Mouse (Mus musculus): ENCODE measurements at regions not wholly inside any gene's neighbourhood (a gene's known extent, or its start where the extent isn't known, plus 50 kb on each side); places are given as distances from the start of the nearest gene placed in this dataset.

DNA sequence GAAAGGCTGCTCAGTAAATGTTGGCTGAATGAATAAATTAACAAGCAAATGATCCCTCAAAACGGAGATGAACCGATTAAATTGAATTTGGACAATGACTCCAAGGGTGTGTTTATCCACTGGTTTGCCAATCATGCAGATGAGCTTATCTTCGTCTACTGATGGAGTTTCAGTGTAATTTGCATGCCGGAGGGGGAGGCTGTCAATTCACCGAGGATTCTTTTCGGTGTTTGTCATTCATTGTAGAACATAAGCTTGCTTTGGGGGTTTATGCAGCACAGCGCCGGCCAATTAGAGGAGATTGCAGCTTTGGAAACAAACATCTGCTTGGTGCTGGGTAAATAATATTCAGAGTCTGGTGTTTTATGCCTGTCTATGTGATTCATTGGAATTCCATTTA, 132.7 kb downstream of the Otoa start:
- DNase-seq (ENCODE audit: extremely low spot score), result no peak

DNA sequence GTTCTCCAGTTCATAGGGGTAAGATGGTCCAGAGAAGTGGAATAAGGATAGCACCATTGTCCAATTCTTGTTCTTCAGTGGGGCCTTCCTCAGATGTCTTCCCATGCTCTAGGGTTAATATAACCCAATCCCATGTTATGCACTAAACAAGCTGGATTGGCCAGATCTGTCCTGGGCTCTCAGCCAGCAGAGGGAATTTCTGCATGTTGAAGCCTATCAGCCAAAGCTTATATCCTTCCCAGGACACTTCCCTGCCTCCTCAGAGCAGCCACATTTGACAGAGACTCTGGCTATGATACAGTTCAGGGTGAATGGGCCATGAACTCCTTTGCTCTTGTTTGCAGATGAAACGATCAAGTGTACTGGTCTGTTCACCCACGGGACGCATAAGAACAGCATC, 133.6 kb downstream of the Otoa start:
- no peak for DNase-seq (ENCODE audit: extremely low spot score)

DNA sequence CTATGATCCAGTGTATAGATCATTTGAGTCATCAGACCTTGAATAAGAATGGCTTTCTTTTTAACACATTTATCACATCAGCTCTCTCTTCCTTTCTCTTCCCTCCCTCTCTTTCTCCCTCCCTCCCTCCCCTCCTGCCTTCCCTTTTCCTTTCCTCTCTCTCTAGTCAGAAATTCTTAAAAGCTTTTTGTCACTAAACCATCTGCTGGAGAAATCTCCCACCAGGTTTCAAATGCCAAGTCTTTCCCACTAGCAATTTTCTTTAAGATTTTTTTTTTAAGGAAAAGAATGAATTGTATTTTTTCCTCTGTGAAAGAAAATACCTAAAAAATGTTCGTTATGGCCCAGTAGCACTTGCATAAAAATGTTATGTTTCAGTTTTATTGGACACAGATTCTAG, 134.3 kb downstream of the Otoa start:
- DNase-seq (ENCODE audit: extremely low spot score), result no peak

DNA sequence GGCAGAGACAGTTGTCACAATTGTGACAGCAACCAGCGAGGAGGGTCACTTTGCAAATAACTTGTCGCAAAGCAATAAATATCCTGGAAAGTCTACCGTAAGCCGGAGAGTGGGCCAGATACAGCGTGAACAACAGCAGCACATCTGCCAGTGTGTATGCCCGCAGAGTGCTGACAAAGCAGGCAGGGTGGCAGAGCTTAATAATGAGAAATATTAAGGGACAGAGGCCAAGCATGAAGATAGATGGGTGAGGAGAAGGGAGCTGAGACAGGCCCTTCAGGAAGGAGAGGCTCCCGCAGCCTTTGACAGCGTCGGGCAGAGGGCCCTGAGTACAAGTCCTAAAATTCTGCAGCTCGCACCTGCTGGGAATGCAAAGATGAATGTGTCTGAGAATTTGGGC, 136.6 kb downstream of the Otoa start:
- DNase-seq (ENCODE audit: extremely low spot score), result no peak

DNA sequence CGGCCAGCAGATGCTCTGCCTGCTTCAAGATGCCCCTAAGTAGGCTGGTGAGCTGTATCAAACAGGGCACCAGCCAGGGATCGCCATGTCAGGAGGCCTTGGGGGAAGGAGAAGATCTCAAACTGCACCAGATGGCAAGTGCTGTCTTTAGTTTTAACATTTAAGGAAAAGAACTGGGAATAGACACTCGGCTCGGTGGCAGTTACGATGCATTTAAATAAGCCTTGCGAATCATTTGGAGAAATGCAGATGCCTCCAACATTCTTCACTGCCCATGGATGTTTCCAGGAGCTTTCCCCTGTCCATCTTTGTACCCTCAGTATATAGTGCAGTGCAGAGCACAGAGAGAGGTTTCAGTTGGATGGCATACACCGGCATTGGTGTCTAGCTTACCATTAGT, 139.7 kb downstream of the Otoa start:
- no peak for DNase-seq (ENCODE audit: extremely low spot score)

DNA sequence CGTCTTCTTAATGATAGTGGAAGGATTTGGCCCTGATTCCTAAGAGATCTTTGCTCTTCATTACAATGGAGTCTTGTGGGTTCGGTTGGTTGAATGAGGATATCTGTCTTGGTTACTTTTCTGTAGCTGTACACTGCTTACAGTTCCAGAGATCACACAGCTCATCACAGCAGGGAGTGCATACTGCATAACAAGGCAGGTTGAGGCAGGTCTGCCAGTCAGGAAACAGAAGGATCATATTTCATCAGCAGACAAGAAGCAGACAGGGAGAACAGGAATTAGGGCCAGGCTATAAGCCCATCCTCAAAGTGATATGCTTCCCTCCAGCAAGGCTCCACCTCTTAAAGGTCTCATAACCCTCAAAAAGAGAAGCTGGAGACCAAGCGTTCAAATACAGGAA, 150.4 kb downstream of the Otoa start:
- DNase-seq (ENCODE audit: extremely low spot score), result no peak

DNA sequence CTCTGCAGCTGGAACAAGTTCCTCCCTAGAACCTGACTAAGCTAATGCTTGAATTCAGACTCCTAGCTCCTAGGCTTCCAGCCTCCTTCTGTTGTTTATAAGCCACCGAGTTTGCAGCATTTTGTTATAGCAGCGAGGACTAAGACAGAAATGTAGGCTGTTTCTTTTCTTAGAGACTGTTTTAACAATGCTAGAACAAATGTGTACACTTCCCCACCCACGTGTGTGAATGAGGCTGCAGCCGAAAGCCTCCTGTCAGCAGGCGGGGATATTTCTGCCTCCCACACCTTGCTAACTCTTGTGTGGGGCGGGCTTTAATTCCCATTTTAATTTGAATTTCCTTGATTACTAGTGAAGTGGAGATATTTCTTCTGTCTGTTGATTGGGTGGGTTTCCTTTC, 153.4 kb downstream of the Otoa start:
- no peak for DNase-seq (ENCODE audit: extremely low spot score)

DNA sequence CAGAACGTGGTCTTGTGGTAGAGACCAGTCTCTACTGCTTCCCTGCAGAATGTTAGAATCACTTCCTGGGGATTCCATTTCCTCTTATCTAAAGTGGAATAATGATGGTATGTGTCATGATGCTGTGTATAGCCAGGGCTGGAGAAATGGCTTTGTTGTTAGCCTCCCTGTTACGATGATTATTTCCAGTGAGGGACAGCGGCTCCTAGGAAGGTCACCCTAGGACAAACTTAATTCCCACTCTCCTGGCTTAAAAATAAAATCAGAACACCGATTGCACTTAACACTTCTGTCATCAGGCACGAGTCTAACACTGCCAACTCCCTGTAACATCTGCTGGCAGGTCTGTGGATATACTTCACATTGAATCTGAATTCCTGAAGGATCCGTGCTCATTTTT, 151.9 kb upstream of the Hs3st2 start:
- no peak for DNase-seq (ENCODE audit: extremely low spot score)

DNA sequence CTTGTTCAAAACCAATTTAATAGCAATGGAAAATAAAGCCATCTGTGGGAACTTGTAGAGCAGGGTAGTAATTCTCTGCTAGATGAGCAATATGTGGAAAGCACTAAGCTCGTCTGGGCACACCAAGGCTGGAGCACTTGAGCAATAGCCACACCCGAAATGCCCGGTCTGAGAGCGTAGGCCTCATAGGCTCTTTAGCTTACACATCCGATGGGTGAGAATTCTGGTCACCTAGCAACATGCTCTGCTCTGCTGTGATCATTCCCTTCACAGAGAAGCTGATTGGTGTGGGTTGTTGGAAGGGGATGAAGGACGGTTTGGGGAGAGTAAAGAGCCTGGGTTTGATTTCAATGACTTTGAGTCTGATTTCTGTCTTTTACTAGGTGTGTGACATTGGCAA, 143.8 kb upstream of the Hs3st2 start:
- no peak for DNase-seq (ENCODE audit: extremely low spot score)

DNA sequence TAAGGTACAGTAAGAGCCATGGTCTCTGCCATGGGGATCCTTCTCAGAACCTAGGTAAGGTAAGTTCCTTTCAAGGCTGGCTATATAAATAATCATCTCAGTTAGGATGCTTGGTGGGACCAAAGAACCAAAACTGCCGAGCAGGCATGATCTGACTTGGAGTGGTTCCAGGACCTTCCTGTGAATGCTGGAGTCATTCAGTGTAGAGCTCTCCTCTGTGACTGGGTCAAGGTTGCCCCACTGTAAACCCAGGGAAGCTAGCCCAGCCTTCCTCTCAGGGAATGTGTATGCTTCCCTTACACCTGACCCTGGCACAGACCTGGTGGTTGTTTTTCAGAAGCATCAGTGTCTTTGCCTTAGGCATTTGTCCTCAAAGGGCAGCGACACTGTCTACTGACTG, 134.2 kb upstream of the Hs3st2 start:
- no peak for DNase-seq (ENCODE audit: extremely low spot score)

DNA sequence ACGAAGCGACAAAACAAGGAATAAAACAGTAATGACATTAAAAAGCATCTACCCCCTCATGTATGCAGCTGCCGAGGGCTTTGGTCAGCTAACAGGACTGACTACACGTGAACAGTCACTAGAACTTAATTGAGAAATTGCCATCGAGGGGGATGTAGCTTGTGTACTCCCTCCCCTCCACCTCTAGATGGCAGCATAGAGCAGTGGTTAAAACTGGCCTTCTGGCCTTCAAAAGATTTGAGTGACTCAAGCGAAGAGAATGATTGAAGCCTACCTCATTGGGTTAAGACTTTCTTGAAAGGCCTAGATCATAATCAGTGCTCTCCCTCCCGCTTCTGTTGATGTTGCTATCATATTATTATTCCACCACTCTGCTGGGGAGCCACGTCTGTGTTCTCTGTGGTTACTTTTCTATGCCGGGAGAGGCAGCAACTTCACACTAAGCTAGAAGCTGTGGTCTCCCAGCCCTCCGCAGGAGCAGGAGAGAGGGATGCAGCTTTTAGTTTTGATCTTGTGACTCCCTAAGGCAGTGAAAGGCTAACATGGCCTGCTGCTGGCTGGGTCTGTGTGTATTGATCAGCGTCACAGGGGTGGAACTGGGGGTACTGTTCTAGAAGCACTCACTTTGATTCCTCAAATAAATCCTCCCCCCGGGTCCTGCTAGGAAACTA, 132.7 kb upstream of the Hs3st2 start:
- peak; percentile 56 for DNase-seq (ENCODE audit: extremely low spot score)

DNA sequence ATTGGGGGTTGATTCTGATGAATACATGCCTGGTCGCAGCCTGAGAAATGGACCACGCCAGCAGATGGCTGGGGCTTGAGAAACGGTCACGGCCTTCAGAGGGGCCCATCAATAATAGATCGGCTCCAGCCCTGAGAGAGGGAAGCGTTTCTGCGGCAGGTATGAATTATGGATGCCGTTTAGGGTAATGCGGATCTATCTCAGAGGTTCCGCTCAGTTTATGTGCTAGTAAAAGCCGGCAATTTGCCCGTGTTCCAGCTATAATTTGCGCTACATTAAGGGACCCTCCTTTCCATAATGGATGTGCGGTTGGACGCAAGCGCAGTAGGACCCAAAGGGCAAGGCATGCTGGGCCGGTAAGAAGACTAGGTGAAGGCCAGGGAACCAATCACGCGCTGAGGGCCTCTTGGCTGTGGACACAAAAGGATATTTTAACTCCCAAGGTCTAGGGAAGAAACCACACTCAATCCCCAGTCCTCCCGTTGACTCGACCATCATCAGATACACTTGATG, 132.1 kb upstream of the Hs3st2 start:
- DNase-seq (ENCODE audit: extremely low spot score), result no peak

DNA sequence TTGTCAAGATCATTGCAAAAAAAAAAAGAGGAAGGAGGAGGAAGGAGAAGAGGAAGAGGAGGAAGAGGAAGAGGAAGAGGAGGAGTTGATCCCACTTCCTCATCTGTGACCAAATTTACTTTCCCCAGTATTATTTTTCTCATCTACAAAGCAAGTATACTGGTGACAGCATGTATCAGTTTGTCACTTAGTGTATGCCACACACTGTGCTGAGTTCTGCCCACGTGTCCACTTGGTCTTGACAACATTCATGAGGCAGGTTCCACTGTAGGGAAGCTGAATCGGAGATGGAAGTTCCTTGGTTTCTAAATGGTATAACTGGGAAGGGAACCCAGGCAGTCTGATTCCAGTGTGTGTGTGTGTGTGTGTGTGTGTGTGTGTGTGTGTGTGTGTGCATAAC, 122.3 kb upstream of the Hs3st2 start:
- DNase-seq (ENCODE audit: extremely low spot score), result no peak

DNA sequence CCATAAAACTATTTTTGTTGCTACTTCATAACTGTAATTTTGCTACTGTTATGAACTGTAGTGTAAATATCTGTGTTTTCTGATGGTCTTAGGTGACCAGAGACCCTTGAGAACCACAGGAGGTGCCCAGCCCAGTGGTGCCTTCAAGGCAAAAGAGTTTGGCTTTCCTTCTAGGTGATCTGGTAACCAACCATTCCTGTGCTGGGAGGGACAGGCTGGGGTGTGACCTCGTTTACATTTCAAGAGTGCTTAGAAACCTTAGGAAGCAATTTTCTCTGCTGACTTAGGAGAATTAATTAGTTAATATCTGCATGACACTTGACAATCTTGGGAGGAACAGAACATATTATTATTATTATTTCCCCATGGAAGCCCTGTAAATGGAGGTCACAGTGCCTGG, 111.1 kb upstream of the Hs3st2 start:
- DNase-seq (ENCODE audit: extremely low spot score), result no peak

DNA sequence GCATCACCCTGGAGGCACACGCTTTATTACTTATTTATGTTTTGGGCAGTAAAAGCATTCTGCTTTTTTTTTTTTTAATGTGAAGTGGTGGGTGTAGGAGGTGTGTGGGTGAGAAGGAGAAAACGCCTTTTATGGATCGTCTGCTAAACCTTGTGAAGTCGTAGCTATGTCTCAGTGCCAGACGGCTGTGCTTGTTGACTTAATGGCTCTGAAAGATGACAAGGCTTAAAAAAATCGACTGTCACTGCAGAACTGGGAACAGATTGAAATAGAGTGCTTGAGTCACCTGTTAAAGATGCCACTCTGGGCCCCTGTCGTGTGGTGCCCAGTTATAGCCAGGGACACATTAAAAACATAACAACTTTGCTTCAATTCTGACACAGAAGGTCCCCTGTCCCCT, 109.5 kb upstream of the Hs3st2 start:
- DNase-seq (ENCODE audit: extremely low spot score), result no peak

DNA sequence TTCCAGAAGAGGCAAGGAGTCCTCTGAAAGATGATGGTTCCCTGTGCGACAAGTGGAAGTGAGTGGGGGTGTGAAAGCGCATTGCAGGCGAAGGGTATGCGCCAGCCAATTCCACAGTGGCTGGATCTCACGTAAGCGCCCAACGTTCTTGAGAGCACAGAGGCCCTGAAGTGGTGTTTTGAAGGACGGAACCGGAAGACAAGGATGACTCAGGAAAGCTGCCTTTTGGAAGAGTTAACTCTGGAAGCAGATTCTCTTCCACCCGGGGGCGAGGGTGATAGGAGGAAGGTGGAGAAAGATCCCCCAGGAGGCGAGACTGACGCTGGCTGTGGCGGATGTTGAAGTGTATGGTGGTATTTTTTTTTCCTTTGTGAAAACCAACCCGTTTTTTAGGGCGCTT, 101.9 kb upstream of the Hs3st2 start:
- DNase-seq (ENCODE audit: extremely low spot score), result no peak

DNA sequence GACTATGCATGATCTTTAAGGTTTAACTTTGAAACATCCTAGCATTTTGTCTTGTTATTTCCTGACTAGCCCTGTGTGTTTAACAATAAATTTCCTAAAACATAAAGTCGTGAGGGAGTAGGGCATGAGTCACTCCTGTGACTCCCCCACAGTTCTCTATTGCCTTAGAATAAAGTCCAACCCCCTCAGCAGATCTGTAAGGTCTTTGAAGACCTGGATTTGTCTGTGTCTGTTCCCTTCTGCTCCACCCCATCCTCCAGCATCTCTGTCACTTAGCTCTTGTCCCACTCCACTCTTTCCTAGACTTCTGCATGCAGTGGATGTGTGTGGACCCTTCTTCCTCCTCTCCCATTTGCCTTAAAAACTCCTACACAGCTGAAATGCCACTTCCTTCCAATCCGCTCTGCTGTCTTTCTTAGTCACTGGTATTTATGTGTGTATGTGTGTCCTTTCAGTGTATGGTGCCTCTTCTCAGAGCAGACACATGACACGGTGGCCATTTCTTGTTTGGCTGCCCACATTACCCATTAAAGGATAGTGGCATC, 95.4 kb upstream of the Hs3st2 start:
- no peak for DNase-seq (ENCODE audit: extremely low spot score)

DNA sequence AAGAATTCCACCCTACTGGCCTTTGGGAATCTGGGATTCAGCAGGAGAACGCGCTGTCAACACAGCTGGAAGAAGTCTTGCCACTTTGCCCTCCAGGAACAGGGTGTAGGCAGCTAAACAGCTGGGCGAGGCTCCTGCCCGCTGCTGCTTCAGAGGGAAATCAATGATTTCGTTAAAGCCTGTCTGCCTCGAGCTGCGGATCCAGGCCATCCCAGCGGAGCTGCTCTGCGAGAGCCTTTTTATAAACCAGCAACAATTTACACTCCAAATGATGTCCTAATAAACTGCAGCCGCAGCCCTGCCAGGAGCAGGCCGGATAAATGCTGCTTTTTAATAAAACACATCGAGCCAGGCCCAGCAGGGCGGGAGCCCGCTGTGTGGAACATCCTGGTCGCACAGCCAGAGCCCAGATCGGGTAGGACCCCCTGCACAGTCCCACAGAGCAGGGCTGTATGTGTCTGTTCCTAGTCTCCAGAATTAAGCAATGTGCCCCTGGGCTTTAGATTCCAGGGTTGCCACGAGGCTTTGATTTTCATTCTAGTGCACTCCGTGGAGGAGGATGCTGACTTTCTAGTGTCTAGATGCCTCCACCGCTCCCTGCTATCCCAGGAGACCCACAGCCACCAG, 78.6 kb upstream of the Hs3st2 start:
- peak; percentile 2 for DNase-seq (ENCODE audit: extremely low spot score)

DNA sequence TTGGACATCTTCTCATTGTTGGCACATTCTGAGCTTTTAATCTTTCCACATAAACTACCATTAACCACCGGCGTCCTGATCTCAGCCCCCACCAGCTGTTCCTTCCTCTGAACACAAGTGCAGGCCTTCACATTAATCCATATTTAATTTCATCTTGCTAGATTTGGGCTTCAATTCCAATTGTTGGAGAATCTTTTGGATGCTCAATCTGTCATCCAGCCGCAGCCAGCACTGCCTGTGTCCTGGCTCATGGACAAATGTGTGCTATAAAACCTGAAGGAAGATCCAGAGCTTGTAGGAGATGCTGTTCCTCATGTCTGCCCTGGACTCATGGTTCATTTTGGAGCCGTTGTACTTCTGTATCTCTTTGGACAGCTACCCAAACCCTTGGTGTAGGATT, 77.1 kb upstream of the Hs3st2 start:
- no peak for DNase-seq (ENCODE audit: extremely low spot score)

DNA sequence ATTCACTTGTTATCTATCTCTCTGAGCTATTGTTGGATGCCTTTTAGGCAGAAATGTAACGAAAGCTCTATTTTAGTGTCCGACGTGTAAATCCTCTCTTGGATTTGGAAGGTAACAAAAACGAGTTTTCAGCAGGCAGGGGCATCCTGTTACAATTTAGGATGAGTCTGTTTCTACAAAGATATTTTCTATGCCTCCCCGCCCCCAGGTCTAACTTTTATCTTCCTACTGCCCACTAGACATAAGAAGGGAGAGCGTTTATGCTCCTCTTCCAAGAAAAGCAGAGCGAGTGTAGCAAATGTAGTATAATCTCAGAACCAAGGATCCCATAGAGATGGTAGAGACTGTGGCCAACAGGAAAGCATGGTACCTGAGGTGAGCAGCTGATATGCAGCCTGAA, 62.4 kb upstream of the Hs3st2 start:
- no peak for DNase-seq (ENCODE audit: extremely low spot score)

DNA sequence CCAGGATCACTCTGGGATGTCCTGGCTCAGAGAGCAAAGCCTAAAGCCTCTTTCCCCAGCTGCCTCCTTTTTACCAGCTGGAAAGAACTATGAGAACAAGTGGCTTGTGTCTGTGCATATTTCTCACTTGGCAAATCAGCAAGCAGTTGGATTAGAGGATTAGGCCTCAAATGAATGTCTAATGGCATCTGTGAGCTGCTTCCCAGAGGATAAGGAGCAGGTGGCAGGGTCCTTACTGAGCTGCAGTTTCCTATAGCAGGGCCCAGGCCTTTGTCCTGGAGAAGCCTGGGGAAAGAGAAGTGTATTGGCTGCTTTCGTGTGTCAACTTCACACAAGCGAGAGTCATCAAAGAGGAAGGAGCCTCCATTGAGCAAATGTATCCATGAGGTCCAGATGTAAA, 59.1 kb upstream of the Hs3st2 start:
- DNase-seq (ENCODE audit: extremely low spot score), result no peak

DNA sequence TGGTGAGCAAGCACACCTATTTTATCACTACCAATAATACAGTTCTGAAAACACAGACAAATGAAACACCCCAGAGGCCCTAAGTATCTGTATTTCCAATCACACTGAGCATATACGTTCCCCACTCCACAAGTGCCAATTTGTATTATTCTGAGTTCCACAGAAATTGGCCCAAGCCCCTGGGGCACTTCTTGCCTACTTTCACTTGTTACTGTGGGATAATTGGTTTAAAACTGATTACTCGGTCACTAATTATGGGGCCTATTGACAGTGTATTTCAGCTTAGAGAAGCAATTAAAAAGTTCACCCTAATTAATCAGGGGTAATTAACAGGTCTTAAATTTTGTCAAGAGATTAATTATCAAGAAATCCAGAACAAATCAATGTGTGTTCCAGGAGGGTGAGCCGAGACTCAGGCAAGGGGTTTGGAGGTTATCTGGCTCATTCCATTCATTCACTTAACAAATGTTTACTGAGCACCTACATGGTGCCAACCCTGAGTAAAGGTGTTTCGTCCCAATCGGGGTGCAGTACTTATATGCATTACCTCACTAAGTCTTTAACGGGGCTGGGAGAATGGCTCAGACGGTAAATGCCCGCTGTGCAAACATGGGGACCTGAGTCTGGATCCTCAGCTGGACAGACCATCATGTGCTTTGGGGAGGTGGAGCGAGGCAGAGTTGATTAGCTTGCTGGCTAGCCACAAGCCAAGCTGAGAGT, 56.1 kb upstream of the Hs3st2 start:
- DNase-seq (ENCODE audit: extremely low spot score), result no peak

DNA sequence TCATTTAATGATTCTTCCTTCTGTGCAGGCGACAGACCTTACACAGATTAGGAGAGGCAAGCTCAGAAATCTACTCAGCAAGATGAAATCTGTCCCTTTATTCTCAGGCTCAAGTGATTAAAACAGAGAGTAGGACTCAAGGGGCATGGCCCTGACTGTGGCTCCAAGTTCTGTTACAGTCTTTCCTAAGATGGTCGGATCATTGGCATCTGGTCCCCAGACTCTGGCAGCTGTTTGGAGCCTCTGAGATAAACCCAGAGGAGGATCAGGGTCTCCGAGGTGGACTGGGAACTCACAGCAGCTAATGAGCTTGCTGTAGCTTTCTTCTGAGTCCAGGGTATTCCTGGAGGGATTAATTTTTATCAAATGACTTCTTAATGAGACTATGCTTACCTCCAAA, 51.7 kb upstream of the Hs3st2 start:
- DNase-seq (ENCODE audit: extremely low spot score), result no peak
